In genomic region chr12:111668457-111668912, GRCm38 (mm10) we compare ENCODE assay signal across 7 mouse cellular contexts. TPM values are rescaled to one million over a fixed set of nuclear protein-coding genes. Genes with fewer than 3 reads are reported as not detected.
DNase-seq lines count a peak whose midpoint lies in the region; ATAC-seq lines count a peak whose summit lies in the region.

No protein-coding gene starts in this region.

- H3K36me3 ChIP-seq in limb, embryonic 10.5 days, result peaks cover 5% of the 10 kb centered on the region; the same call in 1 of the 2 replicates
- H3K36me3 ChIP-seq in midbrain, embryonic 13.5 days, result peaks cover 35% of the 10 kb centered on the region

- ATAC-seq in granulocyte monocyte progenitor cell, adult 5-6 weeks (replicated peaks; ENCODE audit: poor library complexity, severe bottlenecking), result peak; percentile 66
- peak; percentile 41 for ATAC-seq in midbrain, embryonic 13.5 days

- H3K27ac ChIP-seq in limb, embryonic 10.5 days, result peak overlapping the region; percentile 67
- H3K27ac ChIP-seq in midbrain, embryonic 13.5 days, result peak overlapping the region; percentile 95

- H3K27me3 ChIP-seq in limb, embryonic 10.5 days (ENCODE audit: low read depth, poor library complexity, severe bottlenecking), result peaks cover 50% of the 10 kb centered on the region
- H3K27me3 ChIP-seq in midbrain, embryonic 13.5 days, result no peaks in the 10 kb centered on the region

- DNase-seq in adrenal gland, adult 8-10 months, result peak; percentile 88
- DNase-seq in embryo, embryonic 9.5 days (ENCODE audit: extremely low spot score), result peak; percentile 90
- peak; percentile 91 for DNase-seq in kidney, adult 11 months
- DNase-seq in limb, embryonic 10.5 days (ENCODE audit: low spot score), result peak; percentile 96
- peak; percentile 77 for DNase-seq in spleen, adult 12 weeks (ENCODE audit: low spot score)

- peak overlapping the region; percentile 42 for H3K4me3 ChIP-seq in limb, embryonic 10.5 days
- H3K4me3 ChIP-seq in midbrain, embryonic 13.5 days (replicated peaks), result peak overlapping the region; percentile 87

- peak overlapping the region; percentile 98 for H3K4me2 ChIP-seq in midbrain, embryonic 13.5 days (replicated peaks)

- peak overlapping the region; percentile 98 for H3K9ac ChIP-seq in midbrain, embryonic 13.5 days (replicated peaks)

- under 1% methylated on average over 8 of the region's 8 CpGs for WGBS in limb, embryonic 10.5 days
- WGBS in midbrain, embryonic 13.5 days, result 1% methylated on average over 8 of the region's 8 CpGs

- no peaks in the 10 kb centered on the region for H3K9me3 ChIP-seq in limb, embryonic 10.5 days (replicated peaks)
- H3K9me3 ChIP-seq in midbrain, embryonic 13.5 days, result no peaks in the 10 kb centered on the region

- peaks cover 58% of the 10 kb centered on the region for H3K4me1 ChIP-seq in limb, embryonic 10.5 days
- H3K4me1 ChIP-seq in midbrain, embryonic 13.5 days (replicated peaks), result peaks cover 49% of the 10 kb centered on the region

RNA-seq across cellular contexts. Expression of gene Ckb, which starts 3.7 kb away (rescaled TPM):
- 100 to 1,000 TPM in 1 of 4 experiments, 10 to 100 TPM in 3; 50.3 to 118 (median 79.5) TPM for total RNA-seq in adrenal gland, adult 8-10 months (2022)
- total RNA-seq in granulocyte monocyte progenitor cell, adult 5-6 weeks (2014; fragmentation: Nextera tagmentation), result 4.2 TPM in 1 of 2 replicates, not detected in the other
- 0.57 and 1.4 TPM in 2 replicates for total RNA-seq in granulocyte monocyte progenitor cell, adult 5-6 weeks (2017)
- polyA plus RNA-seq in limb, embryonic 10.5 days (2016; fragmentation: Nextera tagmentation; extraction: Ambion mirVana), result 46.5 and 55.9 TPM in 2 replicates
- 1,952 and 2,005 TPM in 2 replicates for polyA plus RNA-seq in midbrain, embryonic 13.5 days (2015; fragmentation: Nextera tagmentation; extraction: Ambion mirVana)

RNA-seq across cellular contexts. Expression of gene Trmt61a, which starts 9.4 kb away (rescaled TPM):
- total RNA-seq in adrenal gland, adult 8-10 months (2022), result 10 to 100 TPM; 12.8 to 16.6 (median 16.0) TPM
- total RNA-seq in granulocyte monocyte progenitor cell, adult 5-6 weeks (2014; fragmentation: Nextera tagmentation), result 18.6 and 21.9 TPM in 2 replicates
- total RNA-seq in granulocyte monocyte progenitor cell, adult 5-6 weeks (2017), result 10.0 and 10.1 TPM in 2 replicates
- 18.2 and 21.0 TPM in 2 replicates for polyA plus RNA-seq in limb, embryonic 10.5 days (2016; fragmentation: Nextera tagmentation; extraction: Ambion mirVana)
- 9.0 and 9.4 TPM in 2 replicates for polyA plus RNA-seq in midbrain, embryonic 13.5 days (2015; fragmentation: Nextera tagmentation; extraction: Ambion mirVana)

RNA-seq across cellular contexts. Expression of gene Bag5, which starts 44.6 kb away (rescaled TPM):
- total RNA-seq in adrenal gland, adult 8-10 months (2022), result 10 to 100 TPM; 39.2 to 41.7 (median 40.0) TPM
- 28.0 and 32.0 TPM in 2 replicates for total RNA-seq in granulocyte monocyte progenitor cell, adult 5-6 weeks (2014; fragmentation: Nextera tagmentation)
- 33.3 and 41.2 TPM in 2 replicates for total RNA-seq in granulocyte monocyte progenitor cell, adult 5-6 weeks (2017)
- 52.6 and 52.9 TPM in 2 replicates for polyA plus RNA-seq in limb, embryonic 10.5 days (2016; fragmentation: Nextera tagmentation; extraction: Ambion mirVana)
- 63.9 and 68.2 TPM in 2 replicates for polyA plus RNA-seq in midbrain, embryonic 13.5 days (2015; fragmentation: Nextera tagmentation; extraction: Ambion mirVana)

RNA-seq across cellular contexts. Expression of gene Apopt1, which starts 44.6 kb away (rescaled TPM):
- total RNA-seq in adrenal gland, adult 8-10 months (2022), result 10 to 100 TPM; 65.7 to 82.3 (median 74.3) TPM
- total RNA-seq in granulocyte monocyte progenitor cell, adult 5-6 weeks (2014; fragmentation: Nextera tagmentation), result 49.6 and 51.3 TPM in 2 replicates
- 57.2 and 60.9 TPM in 2 replicates for total RNA-seq in granulocyte monocyte progenitor cell, adult 5-6 weeks (2017)
- polyA plus RNA-seq in limb, embryonic 10.5 days (2016; fragmentation: Nextera tagmentation; extraction: Ambion mirVana), result 57.4 and 64.8 TPM in 2 replicates
- polyA plus RNA-seq in midbrain, embryonic 13.5 days (2015; fragmentation: Nextera tagmentation; extraction: Ambion mirVana), result 59.5 and 59.6 TPM in 2 replicates

Comparison
In these comparisons a context has a peak if more than half of its experiments do, and no peak if none do; other contexts are left out.
1. Peak in every context shown above with its lines: DNase-seq, ATAC-seq, H3K4me3 ChIP-seq and H3K27ac ChIP-seq.
2. RNA of gene Ckb, which starts 3.7 kb away (total RNA-seq): 50.3 to 118 TPM in adrenal gland, adult 8-10 months; 0.57 to 4.2 TPM in granulocyte monocyte progenitor cell, adult 5-6 weeks; every median in the first group is over 4 times any median in the second.